Mouse (Mus musculus) telencephalon, adult 2 months (tissue): ENCODE measurements around the gene Olfr196.
"Not testable (repeated sequence)": the region's sequence is repeated elsewhere in the genome, so short reads cannot be mapped to it uniquely, and the experiment has no call there.

Source experiments
- DNase-seq: peaks from one replicate; pipeline ENCODE4 v3.0.0-alpha.2; 2011; ENCODE audit warnings: low read depth, low spot score

Olfr196 gene

DNA sequence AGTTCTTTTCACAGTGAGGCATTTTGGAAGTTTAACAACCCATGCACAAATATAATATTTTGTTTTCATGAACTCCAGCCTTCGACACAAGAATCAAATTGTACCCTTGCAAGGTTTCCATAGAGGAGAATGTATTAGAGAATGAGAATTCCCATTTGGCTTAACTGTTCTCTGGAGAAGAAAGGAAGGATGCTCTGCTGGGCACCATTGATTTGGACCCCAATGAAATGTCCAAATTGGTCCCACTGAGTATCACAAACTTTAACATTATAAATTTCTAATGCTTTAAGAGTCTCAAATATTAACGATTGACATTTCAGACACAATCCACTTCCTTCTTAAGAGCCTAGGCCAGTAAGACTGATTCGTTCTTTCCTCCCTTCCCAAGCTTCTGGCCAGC is at the start of gene Olfr196:
Olfr196 (minus strand) TSS at position 101 of the 400 bp plus-strand sequence.
- no peak for DNase-seq

- not testable (repeated sequence) for DNase-seq
Measured at GRCm38 (mm10) chr16:59219667-59220066, 49.4 kb upstream of the Olfr196 start, which contains the start of gene Olfr199. Gene Olfr199, minus strand, starts transcription at chr16:59219767.

DNA sequence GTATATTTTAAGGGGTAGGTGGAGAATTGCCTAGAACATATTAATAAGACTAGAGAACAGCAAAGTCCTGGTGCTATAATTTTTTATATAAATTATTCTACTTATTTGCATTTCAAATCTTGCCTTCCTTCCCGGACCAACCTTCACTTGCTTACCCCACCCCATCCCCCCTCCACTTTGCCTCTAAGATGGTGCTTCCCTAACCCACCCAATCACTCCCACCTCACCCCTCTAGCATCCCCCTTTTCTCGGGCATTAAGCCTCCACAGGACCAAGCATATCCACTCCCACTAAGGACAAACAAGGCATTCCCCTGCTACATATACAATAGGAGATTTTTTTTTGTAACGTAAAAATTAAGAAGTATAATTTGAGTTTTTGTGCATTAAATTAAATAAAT is 47.6 kb upstream of the Olfr196 start:
- not testable (repeated sequence) for DNase-seq

GRCm38 (mm10) chr16:59203433-59203832 is 33.2 kb upstream of the Olfr196 start, which contains the start of gene Olfr198:
Gene Olfr198, minus strand, starts transcription at chr16:59203533.
- not testable (repeated sequence) for DNase-seq

DNA sequence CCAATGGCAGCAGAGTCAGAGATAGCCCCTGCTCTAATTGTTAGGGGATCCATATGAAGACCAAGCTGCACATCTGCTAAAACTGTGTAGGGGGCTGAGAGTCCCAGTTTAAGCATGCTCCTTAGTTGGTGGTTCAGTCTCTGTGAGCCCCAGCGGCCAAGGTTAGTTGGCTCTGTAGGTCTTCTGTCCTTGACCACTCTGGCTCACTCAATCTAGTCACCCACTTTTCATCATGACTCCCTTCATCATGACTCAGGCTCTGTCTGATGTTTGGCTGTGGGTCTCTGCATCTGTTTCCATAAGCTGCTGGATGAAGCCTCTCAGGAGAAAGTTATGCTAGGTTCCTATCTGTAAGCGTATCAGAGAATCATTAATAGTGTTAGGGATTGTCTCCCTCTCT is 18.3 kb downstream of the Olfr196 start:
- no peak for DNase-seq

GRCm38 (mm10) chr16:59146746-59147145 is 23.5 kb downstream of the Olfr196 start, which contains the start of gene Olfr195:
Gene Olfr195, plus strand, starts transcription at chr16:59147046.
- DNase-seq: no peak

DNA sequence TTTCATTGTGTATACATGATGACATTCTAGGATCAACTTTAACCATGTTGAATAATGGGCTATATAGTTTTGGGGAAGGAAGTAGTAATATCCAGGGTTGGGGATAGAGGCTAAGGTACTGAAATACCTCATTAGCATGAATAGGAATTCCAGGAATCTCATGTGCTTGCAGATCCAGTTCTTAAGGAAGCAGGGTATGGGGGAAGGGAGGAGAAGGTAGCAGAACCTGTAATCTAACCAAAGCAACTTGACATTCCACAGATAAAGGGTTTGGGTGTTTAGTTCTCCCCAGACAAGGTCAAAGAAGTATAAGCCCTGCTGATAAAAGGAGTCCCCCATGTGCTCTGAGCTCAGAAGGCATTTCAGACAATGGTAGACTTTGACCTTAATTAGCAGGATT is 29.1 kb downstream of the Olfr196 start:
- DNase-seq: no peak

- peak; percentile 19 for DNase-seq
Measured at GRCm38 (mm10) chr16:59130740-59131139, 39.5 kb downstream of the Olfr196 start.

GRCm38 (mm10) chr16:59120969-59121368 is 49.3 kb downstream of the Olfr196 start, which contains the start of gene Olfr194:
Gene Olfr194, minus strand, starts transcription at chr16:59121069.
- DNase-seq: no peak
